In genomic region chr4:106644218-106644610, GRCm38 (mm10) we compare ENCODE assay signal across 24 mouse cellular contexts. TPM values are rescaled to one million over a fixed set of nuclear protein-coding genes. Genes with fewer than 3 reads are reported as not detected.
DNase-seq lines count a peak whose midpoint lies in the region; ATAC-seq lines count a peak whose summit lies in the region.
"Had no signal": no experiment of that assay in that cellular context is flagged by ENCODE, and none has a peak within 500 bp of the region (broad histone marks: within the 10 kb centered on the region; RNA-seq: fewer than 3 reads in every experiment).

No protein-coding gene starts in this region.

- H3K27me3 ChIP-seq in kidney, embryonic 15.5 days, result 0 out of 2 replicates have a peak, but pooled peaks cover 5% of the 10 kb centered on the region
- peaks cover 21% of the 10 kb centered on the region; the same call in 1 of the 2 replicates for H3K27me3 ChIP-seq in embryonic facial prominence, embryonic 13.5 days
- H3K27me3 ChIP-seq in limb, embryonic 15.5 days, result no peaks in the 10 kb centered on the region
- H3K27me3 ChIP-seq in forebrain, embryonic 13.5 days, result peaks cover 24% of the 10 kb centered on the region
- no peaks in the 10 kb centered on the region for H3K27me3 ChIP-seq in hindbrain, embryonic 11.5 days (ENCODE audit: control insufficient read depth, insufficient read depth, low read length)

- 0 out of 2 replicates have a peak overlapping the region, but pooled peaks have one; percentile 18 for H3K4me2 ChIP-seq in kidney, embryonic 15.5 days
- H3K4me2 ChIP-seq in embryonic facial prominence, embryonic 13.5 days, result no peak overlapping the region
- H3K4me2 ChIP-seq in limb, embryonic 15.5 days, result no peak overlapping the region
- H3K4me2 ChIP-seq in forebrain, embryonic 13.5 days, result no peak overlapping the region
- no peak overlapping the region for H3K4me2 ChIP-seq in hindbrain, embryonic 11.5 days (replicated peaks; ENCODE audit: low read depth, low read length)
- H3K4me2 ChIP-seq: midbrain, embryonic 13.5 days had no signal

- H3K9ac ChIP-seq in kidney, embryonic 15.5 days, result no peak overlapping the region
- H3K9ac ChIP-seq in embryonic facial prominence, embryonic 13.5 days, result no peak overlapping the region
- H3K9ac ChIP-seq in limb, embryonic 15.5 days, result no peak overlapping the region
- no peak overlapping the region for H3K9ac ChIP-seq in forebrain, embryonic 13.5 days
- no peak overlapping the region for H3K9ac ChIP-seq in hindbrain, embryonic 11.5 days (ENCODE audit: low read depth, low read length)
- H3K9ac ChIP-seq: liver, embryonic 14.5 days had no signal

- WGBS in kidney, embryonic 15.5 days, result 31% methylated on average over 6 of the region's 6 CpGs
- WGBS in embryonic facial prominence, embryonic 13.5 days, result 65% methylated on average over 6 of the region's 6 CpGs
- WGBS in limb, embryonic 15.5 days, result 57% methylated on average over 6 of the region's 6 CpGs
- 77% methylated on average over 6 of the region's 6 CpGs for WGBS in forebrain, embryonic 13.5 days
- 74% methylated on average over 6 of the region's 6 CpGs for WGBS in hindbrain, embryonic 11.5 days

- peak overlapping the region; percentile 90 for H3K27ac ChIP-seq in kidney, embryonic 15.5 days
- H3K27ac ChIP-seq in embryonic facial prominence, embryonic 13.5 days, result 0 out of 2 replicates have a peak overlapping the region, but pooled peaks have one; percentile 35
- peak overlapping the region; percentile 43; the same call in 1 of the 2 replicates for H3K27ac ChIP-seq in limb, embryonic 15.5 days
- no peak overlapping the region for H3K27ac ChIP-seq in forebrain, embryonic 13.5 days
- no peak overlapping the region for H3K27ac ChIP-seq in hindbrain, embryonic 11.5 days (ENCODE audit: low read depth, low read length)
- H3K27ac ChIP-seq: hindbrain, postnatal 0 days; layer of hippocampus, adult 2 months; liver, embryonic 14.5 days; midbrain, embryonic 13.5 days had no signal

- H3K9me3 ChIP-seq in kidney, embryonic 15.5 days (replicated peaks), result no peaks in the 10 kb centered on the region
- H3K9me3 ChIP-seq in embryonic facial prominence, embryonic 13.5 days, result no peaks in the 10 kb centered on the region
- no peaks in the 10 kb centered on the region for H3K9me3 ChIP-seq in limb, embryonic 15.5 days
- H3K9me3 ChIP-seq in forebrain, embryonic 13.5 days (replicated peaks), result no peaks in the 10 kb centered on the region; the same call in 1 of the 2 replicates
- no peaks in the 10 kb centered on the region for H3K9me3 ChIP-seq in hindbrain, embryonic 11.5 days (ENCODE audit: control insufficient read depth, low read length)

- intact Hi-C loops in gastrocnemius, postnatal 14 days (cut with DNase I; ENCODE audit: low total_unique reads), result no loop called here

- no peak for DNase-seq in kidney, adult 11 months
- peak; percentile 33 for DNase-seq in gastrocnemius, postnatal 14 days
- DNase-seq in hindbrain, embryonic 11.5 days (ENCODE audit: low spot score), result no peak
- DNase-seq: adrenal gland, adult 2 months; cerebellum, adult 2 months; heart, adult 18-20 months; layer of hippocampus, postnatal 36 days; thymus, postnatal 14 days had no signal

- H3K36me3 ChIP-seq in kidney, embryonic 15.5 days, result no peaks in the 10 kb centered on the region
- H3K36me3 ChIP-seq in embryonic facial prominence, embryonic 13.5 days, result no peaks in the 10 kb centered on the region
- H3K36me3 ChIP-seq in limb, embryonic 15.5 days, result no peaks in the 10 kb centered on the region
- H3K36me3 ChIP-seq in forebrain, embryonic 13.5 days (ENCODE audit: poor library complexity, severe bottlenecking), result no peaks in the 10 kb centered on the region
- no peaks in the 10 kb centered on the region for H3K36me3 ChIP-seq in hindbrain, embryonic 11.5 days (ENCODE audit: control insufficient read depth, insufficient read depth, low read length)
- H3K36me3 ChIP-seq: midbrain, embryonic 13.5 days had no signal

- peaks cover 52% of the 10 kb centered on the region for H3K4me1 ChIP-seq in kidney, embryonic 15.5 days
- peaks cover 21% of the 10 kb centered on the region for H3K4me1 ChIP-seq in embryonic facial prominence, embryonic 13.5 days
- H3K4me1 ChIP-seq in limb, embryonic 15.5 days, result peaks cover 12% of the 10 kb centered on the region
- H3K4me1 ChIP-seq in forebrain, embryonic 13.5 days, result no peaks in the 10 kb centered on the region
- H3K4me1 ChIP-seq in hindbrain, embryonic 11.5 days (replicated peaks; ENCODE audit: control insufficient read depth, insufficient read depth, low read length), result no peaks in the 10 kb centered on the region

- ATAC-seq in kidney, embryonic 15.5 days (replicated peaks; ENCODE audit: low FRiP score), result no peak
- ATAC-seq in embryonic facial prominence, embryonic 13.5 days (ENCODE audit: insufficient number of reproducible peaks, insufficient read depth, low FRiP score, low TSS enrichment, low read depth), result no peak
- ATAC-seq in limb, embryonic 15.5 days (ENCODE audit: insufficient number of reproducible peaks, low FRiP score, low TSS enrichment, low read depth), result no peak
- no peak for ATAC-seq in forebrain, embryonic 13.5 days
- ATAC-seq in hindbrain, embryonic 11.5 days (ENCODE audit: low FRiP score), result no peak
- ATAC-seq: forebrain, embryonic 14.5 days; hindbrain, postnatal 0 days; lung, postnatal 0 days; midbrain, embryonic 13.5 days had no signal

- H3K4me3 ChIP-seq in kidney, embryonic 15.5 days (replicated peaks), result no peak overlapping the region
- H3K4me3 ChIP-seq in embryonic facial prominence, embryonic 13.5 days, result no peak overlapping the region
- no peak overlapping the region for H3K4me3 ChIP-seq in limb, embryonic 15.5 days
- no peak overlapping the region for H3K4me3 ChIP-seq in forebrain, embryonic 13.5 days
- H3K4me3 ChIP-seq in hindbrain, embryonic 11.5 days (ENCODE audit: low read depth, low read length), result no peak overlapping the region
- H3K4me3 ChIP-seq: erythroblast, embryonic 14.5 days; layer of hippocampus, adult 2 months; midbrain, embryonic 13.5 days had no signal

RNA-seq across cellular contexts. Expression of gene Pars2, which starts 6.7 kb away (rescaled TPM):
- polyA plus RNA-seq in kidney, embryonic 15.5 days (2015; fragmentation: Nextera tagmentation; extraction: Ambion mirVana), result 13.4 and 14.8 TPM in 2 replicates
- polyA plus RNA-seq in embryonic facial prominence, embryonic 13.5 days (2015; fragmentation: Nextera tagmentation; extraction: Ambion mirVana), result 14.6 and 14.8 TPM in 2 replicates
- 1 to 10 TPM; 2.6 to 2.9 TPM for total RNA-seq in gastrocnemius, postnatal 14 days (2021)
- polyA plus RNA-seq in limb, embryonic 15.5 days (2015; fragmentation: Nextera tagmentation; extraction: Ambion mirVana), result 12.4 and 14.0 TPM in 2 replicates
- polyA plus RNA-seq in forebrain, embryonic 13.5 days (2015; fragmentation: Nextera tagmentation; extraction: Ambion mirVana), result 11.8 and 12.3 TPM in 2 replicates
- polyA plus RNA-seq in hindbrain, embryonic 11.5 days (2014; fragmentation: Nextera tagmentation; extraction: Ambion mirVana), result 9.6 and 10.3 TPM in 2 replicates

RNA-seq across cellular contexts. Expression of gene Ttc22, which starts 22.0 kb away (rescaled TPM):
- 5.8 and 6.0 TPM in 2 replicates for polyA plus RNA-seq in kidney, embryonic 15.5 days (2015; fragmentation: Nextera tagmentation; extraction: Ambion mirVana)
- 1.8 TPM in 2 replicates for polyA plus RNA-seq in embryonic facial prominence, embryonic 13.5 days (2015; fragmentation: Nextera tagmentation; extraction: Ambion mirVana)
- under 1 TPM; 0.09 to 0.10 TPM for total RNA-seq in gastrocnemius, postnatal 14 days (2021)
- polyA plus RNA-seq in limb, embryonic 15.5 days (2015; fragmentation: Nextera tagmentation; extraction: Ambion mirVana), result 18.7 and 19.2 TPM in 2 replicates
- polyA plus RNA-seq in forebrain, embryonic 13.5 days (2015; fragmentation: Nextera tagmentation; extraction: Ambion mirVana), result 0.14 and 0.25 TPM in 2 replicates
- 0.08 and 0.13 TPM in 2 replicates for polyA plus RNA-seq in hindbrain, embryonic 11.5 days (2014; fragmentation: Nextera tagmentation; extraction: Ambion mirVana)
- total RNA-seq: heart, adult 18-20 months; hematopoietic stem cell, adult 5-6 weeks; megakaryocyte, adult 5-6 weeks had no signal
- polyA plus RNA-seq: adrenal gland, adult 2 months; erythroblast, embryonic 14.5 days had no signal

RNA-seq across cellular contexts. Expression of gene Lexm, which starts 27.2 kb away (rescaled TPM):
- not detected in 2 replicates for polyA plus RNA-seq in kidney, embryonic 15.5 days (2015; fragmentation: Nextera tagmentation; extraction: Ambion mirVana)
- polyA plus RNA-seq in embryonic facial prominence, embryonic 13.5 days (2015; fragmentation: Nextera tagmentation; extraction: Ambion mirVana), result not detected in 2 replicates
- total RNA-seq in gastrocnemius, postnatal 14 days (2021), result not detected
- polyA plus RNA-seq in limb, embryonic 15.5 days (2015; fragmentation: Nextera tagmentation; extraction: Ambion mirVana), result not detected in 2 replicates
- polyA plus RNA-seq in forebrain, embryonic 13.5 days (2015; fragmentation: Nextera tagmentation; extraction: Ambion mirVana), result 0.20 TPM in 1 of 2 replicates, not detected in the other
- 0.17 and 0.19 TPM in 2 replicates for polyA plus RNA-seq in hindbrain, embryonic 11.5 days (2014; fragmentation: Nextera tagmentation; extraction: Ambion mirVana)
- total RNA-seq: adrenal gland, adult 2 months; heart, adult 18-20 months; hematopoietic stem cell, adult 5-6 weeks; hindbrain, postnatal 0 days; layer of hippocampus, postnatal 36 days; left cerebral cortex, postnatal 36 days; megakaryocyte, adult 5-6 weeks had no signal
- polyA plus RNA-seq: adrenal gland, adult 2 months; erythroblast, embryonic 14.5 days; forebrain, embryonic 14.5 days; heart, embryonic 14.5 days; hindbrain, postnatal 0 days; lung, postnatal 0 days; neural tube, embryonic 14.5 days had no signal

RNA-seq across cellular contexts. Expression of gene Ttc4, which starts 34.5 kb away (rescaled TPM):
- 98.1 and 104 TPM in 2 replicates for polyA plus RNA-seq in kidney, embryonic 15.5 days (2015; fragmentation: Nextera tagmentation; extraction: Ambion mirVana)
- polyA plus RNA-seq in embryonic facial prominence, embryonic 13.5 days (2015; fragmentation: Nextera tagmentation; extraction: Ambion mirVana), result 104 and 106 TPM in 2 replicates
- total RNA-seq in gastrocnemius, postnatal 14 days (2021), result 10 to 100 TPM; 22.3 to 24.8 TPM
- polyA plus RNA-seq in limb, embryonic 15.5 days (2015; fragmentation: Nextera tagmentation; extraction: Ambion mirVana), result 89.0 and 92.3 TPM in 2 replicates
- 93.0 and 112 TPM in 2 replicates for polyA plus RNA-seq in forebrain, embryonic 13.5 days (2015; fragmentation: Nextera tagmentation; extraction: Ambion mirVana)
- polyA plus RNA-seq in hindbrain, embryonic 11.5 days (2014; fragmentation: Nextera tagmentation; extraction: Ambion mirVana), result 78.5 and 95.4 TPM in 2 replicates

Comparison
In these comparisons a context has a peak if more than half of its experiments do, and no peak if none do; other contexts are left out.
1. H3K27ac ChIP-seq: peak in kidney, embryonic 15.5 days (single experiment), embryonic facial prominence, embryonic 13.5 days (single experiment) and limb, embryonic 15.5 days (single experiment); none in forebrain, embryonic 13.5 days (single experiment) and hindbrain, embryonic 11.5 days (single experiment).